Mouse (Mus musculus) left cerebral cortex, postnatal 4 days (tissue): ENCODE measurements around the gene Cdkl1. TPM values are rescaled to one million over a fixed set of nuclear protein-coding genes. Genes with fewer than 3 reads are reported as not detected.

Source experiments
- microRNA-seq: library from miRNA; unstranded; fragments of <30 nt; microRNA quantifications from one replicate; pipeline ENCODE4 v1.2.0, GENCODE M21; 2022
- total RNA-seq, 2 experiments: library from RNA; stranded (reverse); gene quantifications; 2 replicates each; pipeline ENCODE4 v1.2.3; 2021

The Cdkl1 gene
- total RNA-seq, 2 experiments from 2014 or later, result 39.4 to 40.8 TPM

Small RNAs within 50 kb of the gene (microRNA-seq; reads per million reads assigned to microRNA genes)
- not detected for gene Mir681

Other genes starting within 250 kb of the Cdkl1 start
- gene Vcpkmt, start 208.2 kb downstream of the Cdkl1 start, total RNA-seq, result 10 to 100 TPM; 17.7 to 19.2 TPM
- gene Sos2, start 109.4 kb downstream of the Cdkl1 start, total RNA-seq, result 10 to 100 TPM; 36.3 to 36.6 TPM
- gene L2hgdh, start 66.4 kb downstream of the Cdkl1 start, total RNA-seq, result 10 to 100 TPM in 1 of 2 experiments, 1 to 10 TPM in 1; 9.4 to 12.5 TPM
- 10 to 100 TPM; 18.0 to 20.8 TPM for gene Atp5s, start 66.3 kb downstream of the Cdkl1 start, total RNA-seq
- 100 to 1,000 TPM; 168 to 187 TPM for gene Atl1, start 101.3 kb upstream of the Cdkl1 start, total RNA-seq
- gene Map4k5, start 101.9 kb upstream of the Cdkl1 start, total RNA-seq, result 10 to 100 TPM; 48.6 to 57.3 TPM
- 10 to 100 TPM; 26.0 to 27.0 TPM for gene Sav1, start 195.7 kb upstream of the Cdkl1 start, total RNA-seq